Mouse (Mus musculus) right cerebral cortex, postnatal 10 days (tissue): Measurements from ENCODE around the gene Nifk.

Experiments
- DNase-seq, 2 experiments: peaks; one replicate each; pipeline ENCODE4 v3.0.0; 2021; ENCODE audit warnings: low spot score in 2 of 2

Gene Nifk

GRCm38 (mm10) chr1:118321661-118322201 lies at the start of gene Nifk:
TSS of gene Nifk (plus strand) at chr1:118321839.
- DNase-seq = peak; percentile 97

- peak in 1 of 2 experiments; percentile 32 for DNase-seq
These were observed 46.5 kb upstream of the Nifk start for GRCm38 (mm10) chr1:118275139-118275538.

GRCm38 (mm10) chr1:118292291-118292690 lies 29.3 kb upstream of the Nifk start:
- DNase-seq = no peak

- DNase-seq = no peak
These were observed 27.4 kb upstream of the Nifk start for GRCm38 (mm10) chr1:118294192-118294591.

- DNase-seq = peak; percentile 41 to 48
These were observed 26.8 kb upstream of the Nifk start for GRCm38 (mm10) chr1:118294826-118295225.

GRCm38 (mm10) chr1:118296673-118297072 lies 25.0 kb upstream of the Nifk start:
- no peak for DNase-seq

- DNase-seq = no peak
These were observed 23.9 kb upstream of the Nifk start for GRCm38 (mm10) chr1:118297719-118298118.

- peak; percentile 90 to 91 for DNase-seq
These were observed 10.6 kb upstream of the Nifk start for GRCm38 (mm10) chr1:118310780-118311621.

GRCm38 (mm10) chr1:118311622-118312326 lies 9.9 kb upstream of the Nifk start, which contains the start of gene Tsn:
TSS of gene Tsn (minus strand) at chr1:118311739.
- no peak for DNase-seq

GRCm38 (mm10) chr1:118320696-118321095 lies 943 bp upstream of the Nifk start:
- peak in 1 of 2 experiments; percentile 41 for DNase-seq

GRCm38 (mm10) chr1:118334749-118335713 lies 13.4 kb downstream of the Nifk start:
- DNase-seq = no peak

GRCm38 (mm10) chr1:118335847-118336246 lies 14.2 kb downstream of the Nifk start:
- DNase-seq = no peak

- peak in 1 of 2 experiments; percentile 63 for DNase-seq
These were observed 16.3 kb downstream of the Nifk start for GRCm38 (mm10) chr1:118337921-118338320.

- no peak for DNase-seq
These were observed 22.2 kb downstream of the Nifk start for GRCm38 (mm10) chr1:118343649-118344435.

- no peak for DNase-seq
These were observed 28.3 kb downstream of the Nifk start for GRCm38 (mm10) chr1:118349922-118350321.

- no peak for DNase-seq
These were observed 37.6 kb downstream of the Nifk start for GRCm38 (mm10) chr1:118359071-118359761.

- no peak for DNase-seq
These were observed 46.3 kb downstream of the Nifk start for GRCm38 (mm10) chr1:118367970-118368369.

GRCm38 (mm10) chr1:118368721-118369461 lies 47.3 kb downstream of the Nifk start:
- DNase-seq = no peak

- peak; percentile 53 to 60 for DNase-seq
These were observed 56.1 kb downstream of the Nifk start for GRCm38 (mm10) chr1:118377784-118378183.
